Mouse (Mus musculus): ENCODE results near the gene Igf2r.

GRCm38 (mm10) chr17:12751218-12751617, 18.2 kb downstream of the Igf2r start:
- TF ChIP-seq CTCF (IDR thresholded peaks at IDR 0.05; ENCODE audit: insufficient read depth, low read length) (no peak), POLR2A (IDR thresholded peaks at IDR 0.05; ENCODE audit: borderline replicate concordance, extremely low read depth, low read depth, low read length) (no peak)
